Mouse (Mus musculus) midbrain, postnatal 0 days (tissue): ENCODE results near the gene Serinc3. TPM values are rescaled to one million over a fixed set of nuclear protein-coding genes. Genes with fewer than 3 reads are reported as not detected.
"Not testable (repeated sequence)": the region's sequence is repeated elsewhere in the genome, so short reads cannot be mapped to it uniquely, and the experiment has no call there.

Experiments used
- ATAC-seq: fragments of 200-750 bp; cut with Nextera tagmentation; 2 replicates; pipeline ENCODE4 v1.8.0; 2017; ENCODE audit warnings: moderate number of reproducible peaks, mild to moderate bottlenecking, moderate TSS enrichment, moderate library complexity; ENCODE audit not compliant: low FRiP score
- DNase-seq: peaks from one replicate; pipeline ENCODE4 v3.0.0-alpha.2; 2015; ENCODE audit warnings: low spot score
- H3K27ac ChIP-seq: fragments of 300-500 bp; sonication (generic); 2 replicates; pipeline ENCODE4 v1.5.1; 2014; ENCODE audit warnings: low read depth, mild to moderate bottlenecking, low read length, mixed read lengths
- H3K27me3 ChIP-seq: fragments of 300-500 bp; sonication (generic); 2 replicates; pipeline ENCODE4 v1.6.1; 2014; ENCODE audit warnings: low read length, control low read depth, mixed read lengths; ENCODE audit not compliant: insufficient read depth
- H3K36me3 ChIP-seq: fragments of 300-500 bp; sonication (generic); 2 replicates; pipeline ENCODE4 v1.6.1; 2014; ENCODE audit warnings: low read length, control low read depth, mixed read lengths; ENCODE audit not compliant: insufficient read depth
- H3K4me1 ChIP-seq: fragments of 300-500 bp; sonication (generic); 2 replicates; pipeline ENCODE4 v1.6.1; 2014; ENCODE audit warnings: mild to moderate bottlenecking, control low read depth, antibody characterized with exemption, low read length, mixed read lengths; ENCODE audit not compliant: insufficient read depth
- H3K4me2 ChIP-seq: fragments of 300-500 bp; sonication (generic); 2 replicates; pipeline ENCODE4 v1.6.1; 2014; ENCODE audit warnings: low read depth, mild to moderate bottlenecking, low read length, mixed read lengths; ENCODE audit not compliant: poor library complexity, severe bottlenecking
- H3K4me3 ChIP-seq: fragments of 300-500 bp; sonication (generic); 2 replicates; pipeline ENCODE4 v1.5.1; 2014; ENCODE audit warnings: low read depth, mild to moderate bottlenecking, low read length, moderate library complexity
- H3K9ac ChIP-seq: fragments of 300-500 bp; sonication (generic); replicated peaks from 2 replicates; pipeline ENCODE4 v1.6.1; 2014; ENCODE audit warnings: mild to moderate bottlenecking, low read length, moderate library complexity, mixed read lengths; ENCODE audit not compliant: poor library complexity, severe bottlenecking
- H3K9me3 ChIP-seq: fragments of 300-500 bp; sonication (generic); 2 replicates; pipeline ENCODE4 v1.6.1; 2016; ENCODE audit warnings: low read length, control low read depth
- CTCF ChIP-seq: IDR thresholded peaks from 2 replicates; pipeline ENCODE4 v1.5.1; 2016; ENCODE audit warnings: antibody characterized with exemption, mild to moderate bottlenecking
- WGBS: fragments of 180-500 bp; shearing (Covaris S2); extraction: QIAGEN DNeasy Blood & Tissue Kit; methylation state at CpG from one replicate; pipeline ENCODE4 v1.1.7; 2014; 5-methylcytosine and 5-hydroxymethylcytosine counted together
- polyA plus RNA-seq: library from polyadenylated mRNA; unstranded; fragments of >200 nt; fragmentation: Nextera tagmentation; extraction: Ambion mirVana; gene quantifications from 2 replicates; pipeline ENCODE4 v1.2.1, GENCODE M21; 2015
- total RNA-seq: library from RNA; depleted of rRNA; stranded (reverse); fragments of >200 nt; gene quantifications from 2 replicates; pipeline ENCODE4 v1.2.3, GENCODE M21; 2014

The Serinc3 gene
- total and polyA plus RNA-seq, 2 experiments from 2014 or later: 35.9 to 96.1 TPM

- Histone ChIP-seq H3K9ac (no peak overlapping the region), H3K27me3 (no peaks in the 10 kb centered on the region), H3K4me3 (no peak overlapping the region), H3K4me2 (no peak overlapping the region), H3K27ac (peak overlapping the region; percentile 32; the same call in 1 of the 2 replicates), H3K9me3 (no peaks in the 10 kb centered on the region), H3K36me3 (no peaks in the 10 kb centered on the region), H3K4me1 (peaks cover 10% of the 10 kb centered on the region; the same call in 1 of the 2 replicates)
- DNase-seq (no peak), ATAC-seq (no peak)
- 82% methylated on average over 3 of the region's 3 CpGs for WGBS
- TF ChIP-seq CTCF: no peak
Observed at GRCm38 (mm10) chr2:163689771-163690170, 44.8 kb upstream of the Serinc3 start.

- H3K9ac ChIP-seq, H3K9me3 ChIP-seq, DNase-seq, H3K36me3 ChIP-seq, H3K27ac ChIP-seq, H3K4me3 ChIP-seq, ATAC-seq, H3K27me3 ChIP-seq, H3K4me2 ChIP-seq: not testable (repeated sequence)
- H3K4me1 ChIP-seq: peaks cover 10% of the 10 kb centered on the region; the same call in 1 of the 2 replicates
- 90% methylated on average over 1 of the region's 1 CpGs for WGBS
Observed at GRCm38 (mm10) chr2:163688377-163688776, 43.4 kb upstream of the Serinc3 start.

DNA sequence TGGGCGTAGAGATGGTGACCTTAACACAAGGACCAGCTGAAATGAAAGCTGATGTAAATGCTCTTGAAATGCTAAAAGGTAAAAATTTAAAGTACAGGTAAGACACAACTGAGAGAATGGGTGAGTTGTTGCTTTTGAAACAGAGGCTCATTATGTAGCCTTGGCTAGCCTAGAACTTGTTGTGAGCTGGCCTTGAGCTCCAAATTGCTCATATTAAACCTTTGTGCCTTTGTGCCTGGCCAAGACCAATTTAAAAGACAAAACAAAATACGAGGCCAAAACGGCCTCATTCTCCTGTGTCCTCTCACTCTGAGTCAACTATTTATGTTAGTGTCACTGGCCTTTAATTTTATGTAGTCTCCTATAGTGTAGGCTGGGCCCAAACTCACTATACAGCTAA is 42.0 kb upstream of the Serinc3 start:
- no peak for DNase-seq
- H3K27ac ChIP-seq: no peak overlapping the region
- no peaks in the 10 kb centered on the region for H3K36me3 ChIP-seq
- H3K4me1 ChIP-seq: peaks cover 10% of the 10 kb centered on the region; the same call in 1 of the 2 replicates
- no peak overlapping the region for H3K9ac ChIP-seq
- no peaks in the 10 kb centered on the region for H3K9me3 ChIP-seq
- WGBS: 86% methylated on average over 3 of the region's 3 CpGs
- no peak overlapping the region for H3K4me3 ChIP-seq
- TF ChIP-seq CTCF: no peak
- H3K27me3 ChIP-seq: no peaks in the 10 kb centered on the region
- no peak overlapping the region for H3K4me2 ChIP-seq
- ATAC-seq: no peak

DNA sequence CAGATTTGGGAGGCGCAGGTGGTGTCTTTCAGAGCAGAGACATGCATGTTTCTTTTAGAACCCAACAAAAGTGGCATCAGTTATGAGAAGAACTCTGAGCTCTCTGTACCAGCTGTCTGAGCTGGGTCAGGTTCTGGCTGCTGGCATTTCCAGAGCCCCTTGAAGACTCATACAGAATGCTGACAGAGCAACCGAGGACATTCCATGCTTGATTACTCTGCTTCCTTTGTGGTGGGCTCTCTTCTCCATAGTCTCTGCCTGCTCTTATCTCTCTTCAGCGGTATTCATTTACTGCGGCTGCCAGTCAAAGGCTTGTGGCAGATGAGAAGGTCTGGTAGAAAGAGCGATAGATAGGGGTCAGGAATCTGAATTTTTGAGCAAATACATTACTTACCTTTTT is 41.3 kb upstream of the Serinc3 start:
- Histone ChIP-seq H3K27ac (peak overlapping the region; percentile 4; the same call in 1 of the 2 replicates), H3K36me3 (no peaks in the 10 kb centered on the region), H3K27me3 (no peaks in the 10 kb centered on the region), H3K9me3 (no peaks in the 10 kb centered on the region), H3K4me2 (no peak overlapping the region), H3K4me3 (no peak overlapping the region), H3K4me1 (peaks cover 10% of the 10 kb centered on the region; the same call in 1 of the 2 replicates), H3K9ac (no peak overlapping the region)
- TF ChIP-seq CTCF: no peak
- DNase-seq: no peak
- ATAC-seq: no peak
- WGBS: 78% methylated on average over 5 of the region's 5 CpGs

- Histone ChIP-seq H3K4me2 (no peak overlapping the region), H3K36me3 (no peaks in the 10 kb centered on the region), H3K4me1 (peaks cover 10% of the 10 kb centered on the region; the same call in 1 of the 2 replicates), H3K9ac (no peak overlapping the region), H3K4me3 (no peak overlapping the region), H3K27me3 (no peaks in the 10 kb centered on the region), H3K9me3 (no peaks in the 10 kb centered on the region), H3K27ac (peak overlapping the region; percentile 4; the same call in 1 of the 2 replicates)
- TF ChIP-seq CTCF: no peak
- WGBS: 70% methylated on average over 6 of the region's 6 CpGs
- no peak for DNase-seq
- ATAC-seq: no peak
Observed at GRCm38 (mm10) chr2:163685761-163686200, 40.9 kb upstream of the Serinc3 start.

DNA sequence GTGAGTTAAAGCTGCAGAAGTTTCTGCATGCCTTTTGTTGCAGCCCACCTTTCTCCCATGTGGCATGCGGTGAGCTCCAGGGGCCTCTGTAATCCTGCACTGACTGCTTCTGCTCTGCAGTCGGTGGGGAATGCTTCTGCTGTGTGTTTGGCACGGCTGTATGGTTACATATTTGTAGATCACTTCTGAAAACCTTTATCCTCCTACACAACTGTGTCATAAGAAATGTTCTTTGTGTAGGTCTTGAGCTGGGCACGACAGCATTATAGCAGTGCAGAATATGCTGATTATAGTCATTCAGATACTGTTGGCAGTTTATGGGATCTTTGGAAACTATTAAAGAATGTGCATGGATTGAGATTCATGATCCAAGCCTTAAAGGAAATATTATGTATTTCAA is 40.4 kb upstream of the Serinc3 start:
- no peaks in the 10 kb centered on the region for H3K27me3 ChIP-seq
- H3K36me3 ChIP-seq: no peaks in the 10 kb centered on the region
- peak overlapping the region; percentile 26; the same call in 1 of the 2 replicates for H3K27ac ChIP-seq
- DNase-seq: no peak
- TF ChIP-seq CTCF: no peak
- H3K4me1 ChIP-seq: peaks cover 10% of the 10 kb centered on the region; the same call in 1 of the 2 replicates
- H3K4me3 ChIP-seq: no peak overlapping the region
- no peak for ATAC-seq
- no peaks in the 10 kb centered on the region for H3K9me3 ChIP-seq
- WGBS: 40% methylated on average over 4 of the region's 4 CpGs
- no peak overlapping the region for H3K9ac ChIP-seq
- H3K4me2 ChIP-seq: no peak overlapping the region
